ENCODE assay signal across 33 mouse cellular contexts in the genomic region with DNA sequence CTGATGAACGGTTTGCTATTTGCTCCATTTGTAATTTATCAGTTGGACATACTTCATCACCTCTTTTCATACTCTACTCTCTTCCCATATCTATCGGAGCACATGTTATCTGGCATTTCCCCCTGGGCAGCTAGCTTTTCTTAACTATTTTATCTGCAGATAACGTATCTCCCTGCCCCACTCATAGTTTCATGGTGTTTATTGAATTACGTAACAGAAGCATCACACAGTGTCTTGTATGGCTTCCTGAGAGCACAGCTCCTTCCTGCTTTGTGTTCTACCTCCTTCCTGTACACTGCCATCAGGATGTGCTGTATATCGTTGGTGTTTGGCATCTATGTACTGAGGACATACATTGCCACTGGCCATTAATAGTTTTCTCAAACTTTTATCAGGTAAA.
"Had no signal": no experiment of that assay in that cellular context is flagged by ENCODE, and none has a peak within 500 bp of the region (broad histone marks: within the 10 kb centered on the region; RNA-seq: fewer than 3 reads in every experiment).

No protein-coding gene starts in this region.

- H3K9ac ChIP-seq: heart, embryonic 12.5 days; heart, embryonic 13.5 days; heart, embryonic 15.5 days; hindbrain, embryonic 12.5 days; hindbrain, embryonic 13.5 days; hindbrain, embryonic 14.5 days; hindbrain, embryonic 15.5 days; intestine, embryonic 15.5 days; kidney, embryonic 15.5 days had no signal

- H3K9me3 ChIP-seq: heart, embryonic 10.5 days; heart, embryonic 12.5 days; heart, embryonic 13.5 days; heart, embryonic 15.5 days; hindbrain, embryonic 10.5 days; hindbrain, embryonic 12.5 days; hindbrain, embryonic 13.5 days; hindbrain, embryonic 15.5 days; intestine, embryonic 15.5 days; kidney, embryonic 15.5 days had no signal

- H3K4me2 ChIP-seq: heart, embryonic 11.5 days; heart, embryonic 12.5 days; heart, embryonic 13.5 days; heart, embryonic 15.5 days; hindbrain, embryonic 12.5 days; hindbrain, embryonic 13.5 days; hindbrain, embryonic 14.5 days; hindbrain, embryonic 15.5 days; intestine, embryonic 15.5 days; kidney, embryonic 15.5 days had no signal

- ATAC-seq: hindbrain, embryonic 16.5 days; hindbrain, postnatal 0 days; inflammation-experienced regulatory T-cells, adult 6 months; intestine, embryonic 15.5 days; intestine, embryonic 16.5 days; intestine, postnatal 0 days had no signal

- H3K27ac ChIP-seq: heart, embryonic 10.5 days; heart, embryonic 13.5 days; heart, embryonic 15.5 days; hindbrain, embryonic 10.5 days; hindbrain, embryonic 12.5 days; hindbrain, embryonic 13.5 days; hindbrain, embryonic 14.5 days; hindbrain, embryonic 15.5 days; hindbrain, postnatal 0 days; intestine, embryonic 15.5 days; kidney, embryonic 15.5 days; kidney, postnatal 0 days; layer of hippocampus, adult 2 months had no signal

- H3K4me1 ChIP-seq: heart, embryonic 10.5 days; heart, embryonic 12.5 days; heart, embryonic 15.5 days; hindbrain, embryonic 15.5 days; intestine, embryonic 15.5 days had no signal

- H3K27me3 ChIP-seq: heart, embryonic 12.5 days; heart, embryonic 13.5 days; heart, embryonic 15.5 days; hindbrain, embryonic 12.5 days; hindbrain, embryonic 13.5 days; hindbrain, embryonic 15.5 days; intestine, embryonic 15.5 days; kidney, embryonic 15.5 days had no signal

- DNase-seq: heart, postnatal 10 days; heart, postnatal 14 days; heart, postnatal 36 days; heart, postnatal 4 days; kidney, adult 11 months; kidney, adult 18-20 months; kidney, adult 2 months; kidney, adult 8-10 months; kidney, adult 9 months; kidney, postnatal 14 days; kidney, postnatal 25 days; kidney, postnatal 36 days; kidney, postnatal 4 days; layer of hippocampus, postnatal 36 days had no signal

- H3K4me3 ChIP-seq: heart, embryonic 10.5 days; heart, embryonic 12.5 days; heart, embryonic 13.5 days; heart, embryonic 15.5 days; hindbrain, embryonic 10.5 days; hindbrain, embryonic 12.5 days; hindbrain, embryonic 13.5 days; hindbrain, embryonic 15.5 days; intestine, embryonic 15.5 days; kidney, embryonic 15.5 days; layer of hippocampus, adult 2 months had no signal

- H3K36me3 ChIP-seq: heart, embryonic 10.5 days; heart, embryonic 12.5 days; heart, embryonic 13.5 days; heart, embryonic 15.5 days; hindbrain, embryonic 10.5 days; hindbrain, embryonic 12.5 days; hindbrain, embryonic 13.5 days; hindbrain, embryonic 15.5 days; intestine, embryonic 15.5 days; kidney, embryonic 15.5 days had no signal
